Mouse (Mus musculus) ES-E14 (cell line): ENCODE data around the gene Gm49395. TPM values are rescaled to one million over a fixed set of nuclear protein-coding genes. Genes with fewer than 3 reads are reported as not detected.

ENCODE experiments used
- DNase-seq: peaks from one replicate; pipeline ENCODE4 v3.0.0-alpha.2; 2013; ENCODE audit warnings: low read depth, low spot score
- H3K27ac ChIP-seq: 2 replicates; pipeline ENCODE4 v1.5.1; 2012; ENCODE audit warnings: low read depth, mild to moderate bottlenecking, low read length, moderate library complexity, mixed read lengths; ENCODE audit not compliant: poor library complexity, insufficient read depth, severe bottlenecking
- H3K36me3 ChIP-seq: 2 replicates; pipeline ENCODE4 v1.6.1; 2012; ENCODE audit warnings: mild to moderate bottlenecking, low read length, moderate library complexity, mixed read lengths; ENCODE audit not compliant: control insufficient read depth, poor library complexity, insufficient read depth, severe bottlenecking
- H3K4me1 ChIP-seq, 2 experiments: fragments of 150-350 bp in 1 of 2; sonication (generic) in 1 of 2; 2 replicates each; pipeline ENCODE4 v1.6.1; 2012; ENCODE audit warnings: low read length in 2 of 2, mild to moderate bottlenecking in 1 of 2, mixed read lengths in 1 of 2; ENCODE audit not compliant: control insufficient read depth in 2 of 2, insufficient read depth in 2 of 2, poor library complexity in 1 of 2
- H3K4me3 ChIP-seq, 2 experiments: fragments of 150-350 bp in 1 of 2; sonication (generic) in 1 of 2; 2 replicates each; pipeline ENCODE4 v1.5.1; 2012; ENCODE audit warnings: low read length in 2 of 2, low read depth in 1 of 2, mild to moderate bottlenecking in 1 of 2, mixed read lengths in 1 of 2; ENCODE audit not compliant: insufficient read depth in 1 of 2, poor library complexity in 1 of 2, severe bottlenecking in 1 of 2
- H3K9ac ChIP-seq: 2 replicates; pipeline ENCODE4 v1.6.1; 2012; ENCODE audit warnings: low read depth, mild to moderate bottlenecking, low read length, mixed read lengths; ENCODE audit not compliant: poor library complexity, insufficient read depth, severe bottlenecking
- H3K9me3 ChIP-seq: fragments of 150-350 bp; sonication (generic); 2 replicates; pipeline ENCODE4 v1.6.1; 2012; ENCODE audit warnings: low read depth, mild to moderate bottlenecking, low read length; ENCODE audit not compliant: control insufficient read depth, insufficient read depth
- CHD2 ChIP-seq: IDR thresholded peaks from 2 replicates; pipeline ENCODE4 v1.6.1; 2014; ENCODE audit warnings: mild to moderate bottlenecking, low read depth, low read length, inconsistent platforms
- HCFC1 ChIP-seq: IDR thresholded peaks from 2 replicates; pipeline ENCODE4 v1.6.1; 2012; ENCODE audit warnings: low read length, inconsistent platforms, borderline replicate concordance; ENCODE audit not compliant: insufficient read depth
- MAFK ChIP-seq: IDR thresholded peaks from 2 replicates; pipeline ENCODE4 v1.6.1; 2014; ENCODE audit warnings: mild to moderate bottlenecking, low read depth, low read length, inconsistent platforms; ENCODE audit not compliant: insufficient read depth
- ZC3H11A ChIP-seq: IDR thresholded peaks from 2 replicates; pipeline ENCODE4 v1.6.1; 2012; ENCODE audit warnings: low read depth, mild to moderate bottlenecking, inconsistent platforms, low read length, borderline replicate concordance
- ZNF384 ChIP-seq: IDR thresholded peaks from 2 replicates; pipeline ENCODE4 v1.6.1; 2012; ENCODE audit warnings: low read depth, low read length, inconsistent platforms
- in situ Hi-C, 2 experiments: fragments of 600-800 bp; cut with MboI; formaldehyde crosslinking; loops; one replicate each; pipeline ENCODE4 v1.15.1; 2025; ENCODE audit warnings: low sequenced_read_pairs in 2 of 2, inconsistent platforms in 1 of 2; ENCODE audit not compliant: unreplicated experiment in 2 of 2
- total RNA-seq: library from RNA; depleted of rRNA; stranded (reverse); fragments of 300-350 nt; gene quantifications from 2 replicates; pipeline ENCODE4 v1.2.3, GENCODE M21; 2012

Gene Gm49395
- total RNA-seq, 1 experiment, result 4.8 TPM

- in situ Hi-C loops, result no loop called here
- no peak for TF ChIP-seq ZNF384
- Histone ChIP-seq H3K9ac (no peak overlapping the region), H3K4me3 (no peak overlapping the region), H3K9me3 (no peaks in the 10 kb centered on the region), H3K27ac (no peak overlapping the region), H3K36me3 (no peaks in the 10 kb centered on the region), H3K4me1 (peaks cover 0 to 7% of the 10 kb centered on the region in 2 experiments; a peak in 2 of 4 replicates)
- no peak for DNase-seq
Observed at GRCm38 (mm10) chr13:115118756-115119155, 17.0 kb upstream of the Gm49395 start.

- in situ Hi-C loops, result no loop called here
- Histone ChIP-seq H3K4me3 (no peak overlapping the region), H3K9ac (no peak overlapping the region), H3K4me1 (peaks cover 0 to 7% of the 10 kb centered on the region in 2 experiments; a peak in 2 of 4 replicates), H3K36me3 (no peaks in the 10 kb centered on the region), H3K9me3 (no peaks in the 10 kb centered on the region), H3K27ac (no peak overlapping the region)
- DNase-seq, result no peak
- TF ChIP-seq MAFK (no peak), HCFC1 (no peak)
Observed at GRCm38 (mm10) chr13:115118195-115118594, 16.5 kb upstream of the Gm49395 start.

DNA sequence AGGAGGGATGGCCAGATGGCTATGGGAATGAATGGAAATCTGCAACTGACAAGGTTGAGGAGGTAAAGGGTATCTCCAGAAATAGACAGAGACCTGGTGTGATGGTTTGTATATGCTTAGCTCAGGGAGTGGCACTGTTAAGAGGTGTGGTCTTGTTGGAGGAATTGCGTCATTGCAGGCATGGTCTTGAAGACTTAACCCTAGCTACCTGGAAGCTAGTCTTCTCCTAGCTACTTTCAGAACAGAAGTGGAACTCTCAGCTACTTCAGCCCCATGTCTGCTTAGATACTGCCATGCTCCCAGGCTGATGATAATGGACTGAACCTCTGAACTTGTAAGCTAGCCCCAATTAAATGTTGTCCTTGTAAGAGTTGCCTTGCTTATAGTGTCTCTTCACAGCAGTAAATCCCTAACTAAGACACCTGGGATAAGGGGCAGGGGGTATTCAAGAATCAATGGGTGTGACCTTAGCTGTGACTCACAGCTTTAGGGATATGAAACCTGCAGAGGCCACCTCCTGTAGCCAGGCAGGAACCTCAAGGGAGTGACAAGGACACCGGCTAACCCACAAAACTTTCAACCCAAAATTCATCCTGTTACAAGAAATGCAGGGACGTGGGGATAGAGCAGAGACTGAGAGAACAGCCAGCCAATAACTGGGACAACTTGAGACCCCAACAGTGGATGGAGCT is 15.4 kb upstream of the Gm49395 start:
- no peak overlapping the region for H3K4me3 ChIP-seq
- no peak for DNase-seq
- no peaks in the 10 kb centered on the region for H3K9me3 ChIP-seq
- in situ Hi-C loops, result no loop called here
- TF ChIP-seq ZC3H11A (no peak), ZNF384 (no peak), CHD2 (no peak), HCFC1 (no peak), MAFK (no peak)
- peaks cover 0 to 7% of the 10 kb centered on the region in 2 experiments; a peak in 2 of 4 replicates for H3K4me1 ChIP-seq
- no peak overlapping the region for H3K9ac ChIP-seq
- H3K27ac ChIP-seq, result no peak overlapping the region
- H3K36me3 ChIP-seq, result no peaks in the 10 kb centered on the region

DNA sequence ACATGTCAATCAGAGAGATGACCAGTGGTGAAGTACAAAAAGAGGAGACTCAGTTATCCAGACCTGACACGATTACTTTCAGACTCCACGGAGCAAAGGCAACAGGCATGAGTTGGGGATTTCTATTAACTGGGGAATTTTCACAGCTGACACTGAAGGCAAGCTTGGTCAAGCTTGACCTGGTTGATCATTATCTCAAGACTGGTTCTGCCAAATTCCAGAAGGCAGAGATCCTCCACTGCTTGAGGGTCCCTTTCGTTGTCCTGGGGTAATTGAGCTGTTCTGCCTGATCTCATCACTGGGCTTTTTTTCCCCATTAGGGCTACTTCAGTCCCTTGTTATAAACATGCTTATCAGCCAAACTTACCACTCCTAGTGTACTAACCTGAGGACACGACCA is 7.9 kb upstream of the Gm49395 start:
- no peak overlapping the region for H3K9ac ChIP-seq
- in situ Hi-C loops, result no loop called here

GRCm38 (mm10) chr13:115107436-115107835 is 5.7 kb upstream of the Gm49395 start:
- H3K4me3 ChIP-seq, result no peak overlapping the region
- no peak for DNase-seq
- TF ChIP-seq CHD2, result no peak
- TF ChIP-seq ZNF384, result no peak
- TF ChIP-seq ZC3H11A, result no peak
- TF ChIP-seq MAFK, result no peak
- TF ChIP-seq HCFC1, result no peak
- H3K9me3 ChIP-seq, result no peaks in the 10 kb centered on the region
- in situ Hi-C loops, result no loop called here
- no peaks in the 10 kb centered on the region; a peak in 1 of 4 replicates for H3K4me1 ChIP-seq
- H3K36me3 ChIP-seq, result no peaks in the 10 kb centered on the region
- H3K27ac ChIP-seq, result no peak overlapping the region
- H3K9ac ChIP-seq, result no peak overlapping the region

More for the DNA sequence above, 7.9 kb upstream of the Gm49395 start:
- Histone ChIP-seq H3K9me3 (no peaks in the 10 kb centered on the region), H3K36me3 (no peaks in the 10 kb centered on the region), H3K4me1 (no peaks in the 10 kb centered on the region; a peak in 1 of 4 replicates), H3K27ac (no peak overlapping the region), H3K4me3 (no peak overlapping the region)
- TF ChIP-seq HCFC1 (no peak), MAFK (no peak)
- DNase-seq, result no peak
